Mouse (Mus musculus) neural tube, embryonic 11.5 days (tissue): Measurements from ENCODE around the gene Myrfl. TPM values are rescaled to one million over a fixed set of nuclear protein-coding genes. Genes with fewer than 3 reads are reported as not detected.

Source experiments
- ATAC-seq: fragments of 200-750 bp; cut with Nextera tagmentation; 2 replicates; pipeline ENCODE4 v1.8.0; 2017; ENCODE audit warnings: moderate number of reproducible peaks, mild to moderate bottlenecking, moderate TSS enrichment, moderate library complexity; ENCODE audit not compliant: insufficient read depth, low FRiP score, low TSS enrichment
- DNase-seq: peaks from one replicate; pipeline ENCODE4 v3.0.0-alpha.2; 2015; ENCODE audit warnings: low spot score
- H3K27ac ChIP-seq: fragments of 300-500 bp; sonication (generic); 2 replicates; pipeline ENCODE4 v1.5.1; 2014; ENCODE audit warnings: low read depth, mild to moderate bottlenecking, low read length
- H3K27me3 ChIP-seq: fragments of 300-500 bp; sonication (generic); 2 replicates; pipeline ENCODE4 v1.6.1; 2014; ENCODE audit warnings: mild to moderate bottlenecking, low read length, mixed read lengths; ENCODE audit not compliant: control insufficient read depth, insufficient read depth
- H3K36me3 ChIP-seq: fragments of 300-500 bp; sonication (generic); 2 replicates; pipeline ENCODE4 v1.6.1; 2014; ENCODE audit warnings: mild to moderate bottlenecking, low read length, moderate library complexity, mixed read lengths; ENCODE audit not compliant: control insufficient read depth, insufficient read depth
- H3K4me1 ChIP-seq: fragments of 300-500 bp; sonication (generic); 2 replicates; pipeline ENCODE4 v1.6.1; 2014; ENCODE audit warnings: low read length, mixed read lengths; ENCODE audit not compliant: control insufficient read depth, insufficient read depth
- H3K4me2 ChIP-seq: fragments of 300-500 bp; sonication (generic); 2 replicates; pipeline ENCODE4 v1.6.1; 2014; ENCODE audit warnings: low read depth, mild to moderate bottlenecking, moderate library complexity
- H3K4me3 ChIP-seq: fragments of 300-500 bp; sonication (generic); 2 replicates; pipeline ENCODE4 v1.5.1; 2014; ENCODE audit warnings: low read depth, low read length
- H3K9ac ChIP-seq: fragments of 300-500 bp; sonication (generic); 2 replicates; pipeline ENCODE4 v1.6.1; 2014; ENCODE audit warnings: mild to moderate bottlenecking, low read length
- H3K9me3 ChIP-seq: fragments of 300-500 bp; sonication (generic); 2 replicates; pipeline ENCODE4 v1.6.1; 2016; ENCODE audit warnings: low read length; ENCODE audit not compliant: control insufficient read depth
- WGBS: fragments of 180-500 bp; shearing (Covaris S2); extraction: QIAGEN DNeasy Blood & Tissue Kit; methylation state at CpG from one replicate; pipeline ENCODE4 v1.1.7; 2014; 5-methylcytosine and 5-hydroxymethylcytosine counted together
- polyA plus RNA-seq: library from polyadenylated mRNA; unstranded; fragments of >200 nt; fragmentation: Nextera tagmentation; extraction: Ambion mirVana; gene quantifications from 2 replicates; pipeline ENCODE4 v1.2.1, GENCODE M21; 2014

Gene Myrfl
- polyA plus RNA-seq, 1 experiment from 2014 or later = 0.46 TPM

- H3K27me3 ChIP-seq = no peaks in the 10 kb centered on the region
- WGBS = 80% methylated on average over 4 of the region's 4 CpGs
- no peaks in the 10 kb centered on the region for H3K36me3 ChIP-seq
- no peak overlapping the region for H3K4me2 ChIP-seq
- DNase-seq (no peak), ATAC-seq (no peak)
- H3K9ac ChIP-seq = no peak overlapping the region
- no peaks in the 10 kb centered on the region for H3K9me3 ChIP-seq
- H3K27ac ChIP-seq = no peak overlapping the region
- H3K4me1 ChIP-seq = no peaks in the 10 kb centered on the region
- H3K4me3 ChIP-seq = no peak overlapping the region
Measured at GRCm38 (mm10) chr10:116748681-116749080, 148.0 kb downstream of the Myrfl start.

GRCm38 (mm10) chr10:116746281-116747011 is 150.3 kb downstream of the Myrfl start:
- peak; percentile 50; the same call in 1 of the 2 replicates for ATAC-seq
- 68% methylated on average over 10 of the region's 10 CpGs for WGBS
- H3K9ac ChIP-seq = no peak overlapping the region

GRCm38 (mm10) chr10:116742696-116743095 is 154.0 kb downstream of the Myrfl start:
- H3K9ac ChIP-seq = no peak overlapping the region
- DNase-seq = no peak
- WGBS = 77% methylated on average over 2 of the region's 2 CpGs
- H3K9me3 ChIP-seq = no peaks in the 10 kb centered on the region
- no peak overlapping the region for H3K4me2 ChIP-seq
- no peaks in the 10 kb centered on the region for H3K4me1 ChIP-seq
- no peak overlapping the region for H3K27ac ChIP-seq
- no peaks in the 10 kb centered on the region for H3K36me3 ChIP-seq
- ATAC-seq = no peak
- no peaks in the 10 kb centered on the region for H3K27me3 ChIP-seq
- H3K4me3 ChIP-seq = no peak overlapping the region

More at GRCm38 (mm10) chr10:116746281-116747011, 150.3 kb downstream of the Myrfl start:
- Histone ChIP-seq H3K4me1 (no peaks in the 10 kb centered on the region), H3K4me3 (no peak overlapping the region), H3K4me2 (no peak overlapping the region), H3K36me3 (no peaks in the 10 kb centered on the region), H3K27ac (no peak overlapping the region), H3K9me3 (no peaks in the 10 kb centered on the region), H3K27me3 (no peaks in the 10 kb centered on the region)
- DNase-seq = no peak

- 88% methylated on average over 8 of the region's 8 CpGs for WGBS
- H3K9me3 ChIP-seq = no peaks in the 10 kb centered on the region
- no peaks in the 10 kb centered on the region for H3K36me3 ChIP-seq
- H3K4me2 ChIP-seq = no peak overlapping the region
- DNase-seq (no peak), ATAC-seq (no peak)
- no peaks in the 10 kb centered on the region for H3K4me1 ChIP-seq
- H3K9ac ChIP-seq = no peak overlapping the region
- no peak overlapping the region for H3K27ac ChIP-seq
- H3K4me3 ChIP-seq = no peak overlapping the region
- H3K27me3 ChIP-seq = no peaks in the 10 kb centered on the region
Measured at GRCm38 (mm10) chr10:116742189-116742588, 154.5 kb downstream of the Myrfl start.

GRCm38 (mm10) chr10:116741343-116741742 is 155.4 kb downstream of the Myrfl start:
- ATAC-seq (no peak), DNase-seq (no peak)
- H3K4me1 ChIP-seq = no peaks in the 10 kb centered on the region
- no peak overlapping the region for H3K4me2 ChIP-seq
- H3K27me3 ChIP-seq = no peaks in the 10 kb centered on the region
- no peak overlapping the region for H3K27ac ChIP-seq
- WGBS = 43% methylated on average over 6 of the region's 6 CpGs
- no peak overlapping the region for H3K4me3 ChIP-seq
- no peaks in the 10 kb centered on the region for H3K9me3 ChIP-seq
- H3K9ac ChIP-seq = no peak overlapping the region
- H3K36me3 ChIP-seq = no peaks in the 10 kb centered on the region

GRCm38 (mm10) chr10:116740073-116740472 is 156.6 kb downstream of the Myrfl start:
- no peak overlapping the region for H3K4me2 ChIP-seq
- no peak overlapping the region for H3K9ac ChIP-seq
- 59% methylated on average over 7 of the region's 7 CpGs for WGBS
- H3K36me3 ChIP-seq = no peaks in the 10 kb centered on the region
- DNase-seq = no peak
- no peaks in the 10 kb centered on the region for H3K9me3 ChIP-seq
- H3K4me3 ChIP-seq = no peak overlapping the region
- no peak for ATAC-seq
- H3K27me3 ChIP-seq = no peaks in the 10 kb centered on the region
- H3K27ac ChIP-seq = no peak overlapping the region
- no peaks in the 10 kb centered on the region for H3K4me1 ChIP-seq

GRCm38 (mm10) chr10:116738533-116738932 is 158.2 kb downstream of the Myrfl start:
- H3K4me2 ChIP-seq = no peak overlapping the region
- WGBS = 84% methylated on average over 8 of the region's 8 CpGs
- no peaks in the 10 kb centered on the region for H3K4me1 ChIP-seq
- H3K27ac ChIP-seq = no peak overlapping the region
- no peaks in the 10 kb centered on the region for H3K27me3 ChIP-seq
- DNase-seq (no peak), ATAC-seq (no peak)
- H3K4me3 ChIP-seq = no peak overlapping the region
- H3K9me3 ChIP-seq = no peaks in the 10 kb centered on the region
- no peak overlapping the region for H3K9ac ChIP-seq
- no peaks in the 10 kb centered on the region for H3K36me3 ChIP-seq

GRCm38 (mm10) chr10:116735607-116736006 is 161.1 kb downstream of the Myrfl start:
- no peaks in the 10 kb centered on the region for H3K9me3 ChIP-seq
- WGBS = 93% methylated on average over 8 of the region's 8 CpGs
- H3K9ac ChIP-seq = no peak overlapping the region
- no peaks in the 10 kb centered on the region for H3K36me3 ChIP-seq
- no peaks in the 10 kb centered on the region for H3K27me3 ChIP-seq
- H3K4me2 ChIP-seq = no peak overlapping the region
- H3K27ac ChIP-seq = no peak overlapping the region
- no peak overlapping the region for H3K4me3 ChIP-seq
- no peaks in the 10 kb centered on the region for H3K4me1 ChIP-seq
- no peak for DNase-seq
- no peak for ATAC-seq

GRCm38 (mm10) chr10:116733651-116734050 is 163.1 kb downstream of the Myrfl start:
- no peak for ATAC-seq
- Histone ChIP-seq H3K4me2 (no peak overlapping the region), H3K9ac (no peak overlapping the region), H3K27ac (no peak overlapping the region), H3K4me1 (no peaks in the 10 kb centered on the region), H3K4me3 (no peak overlapping the region), H3K27me3 (no peaks in the 10 kb centered on the region), H3K36me3 (no peaks in the 10 kb centered on the region), H3K9me3 (no peaks in the 10 kb centered on the region)
- DNase-seq = no peak
- 80% methylated on average over 7 of the region's 7 CpGs for WGBS
